Mouse (Mus musculus) G1E (cell line): ENCODE measurements around the gene Zfp277.

ENCODE experiments used
- CTCF ChIP-seq: IDR thresholded peaks from 2 replicates; pipeline ENCODE4 v1.5.1; 2012; ENCODE audit warnings: low read depth, low read length, inconsistent platforms, mixed read lengths
- GATA1 ChIP-seq: IDR thresholded peaks from 2 replicates; pipeline ENCODE4 v1.6.1; 2012; ENCODE audit warnings: borderline replicate concordance, low read length, inconsistent platforms, mixed read lengths
- GATA2 ChIP-seq: IDR thresholded peaks from 2 replicates; pipeline ENCODE4 v1.6.1; 2012; ENCODE audit warnings: low read depth, low read length, inconsistent platforms, borderline replicate concordance
- POLR2AphosphoS5 ChIP-seq: IDR thresholded peaks from 2 replicates; pipeline ENCODE4 v1.6.1; 2012; ENCODE audit warnings: low read depth, low read length, inconsistent platforms; ENCODE audit not compliant: insufficient replicate concordance
- TAL1 ChIP-seq: conservative IDR thresholded peaks from 2 replicates; pipeline ENCODE4 v1.6.1; 2012; ENCODE audit warnings: low read depth, low read length, inconsistent platforms, mixed read lengths

DNA sequence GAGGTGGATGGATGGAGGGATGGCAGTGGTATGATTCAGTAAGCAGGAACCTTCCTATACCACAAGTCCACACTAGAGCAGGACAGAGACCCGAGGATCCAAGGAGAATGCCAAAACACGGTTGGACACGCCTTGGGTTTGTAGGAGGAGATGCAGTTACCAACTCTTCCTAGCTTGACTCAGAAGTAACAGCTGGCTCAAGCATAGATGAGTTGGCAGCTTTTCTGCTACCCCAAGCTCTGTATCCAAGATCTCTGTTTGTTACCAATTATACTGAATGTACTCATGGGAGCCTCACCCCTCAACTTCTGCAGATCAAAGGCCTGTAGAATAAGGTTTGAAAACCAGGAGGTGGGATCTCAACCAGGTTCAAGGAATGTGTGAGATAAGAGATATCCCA lies 114.2 kb downstream of the Zfp277 start:
- TF ChIP-seq GATA1: no peak
- TF ChIP-seq CTCF: no peak
- TF ChIP-seq TAL1: no peak
- TF ChIP-seq GATA2: no peak
- TF ChIP-seq POLR2AphosphoS5: no peak
